Mouse (Mus musculus) liver, postnatal 0 days (tissue): ENCODE measurements at regions not wholly inside any gene's neighbourhood (a gene's known extent, or its start where the extent isn't known, plus 50 kb on each side); places are given as distances from the start of the nearest gene placed in this dataset.

Experiments
- ATAC-seq: fragments of 200-750 bp; cut with Nextera tagmentation; 2 replicates; pipeline ENCODE4 v1.8.0; 2017; ENCODE audit warnings: mild to moderate bottlenecking, moderate library complexity
- DNase-seq: peaks from one replicate; pipeline ENCODE4 v3.0.0-alpha.2; 2016
- H3K27ac ChIP-seq: fragments of 300-500 bp; sonication (generic); 2 replicates; pipeline ENCODE4 v1.5.1; 2014; ENCODE audit warnings: antibody characterized with exemption, moderate library complexity, mild to moderate bottlenecking, low read depth
- H3K27me3 ChIP-seq: fragments of 300-500 bp; sonication (generic); 2 replicates; pipeline ENCODE4 v1.6.1; 2014; ENCODE audit warnings: low read length, control low read depth, mixed read lengths; ENCODE audit not compliant: insufficient read depth
- H3K36me3 ChIP-seq: fragments of 300-500 bp; sonication (generic); replicated peaks from 2 replicates; pipeline ENCODE4 v1.6.1; 2014; ENCODE audit warnings: mild to moderate bottlenecking, control low read depth, low read length, moderate library complexity, mixed read lengths; ENCODE audit not compliant: insufficient read depth
- H3K4me1 ChIP-seq: fragments of 300-500 bp; sonication (generic); 2 replicates; pipeline ENCODE4 v1.6.1; 2014; ENCODE audit warnings: antibody characterized with exemption, mild to moderate bottlenecking, control low read depth; ENCODE audit not compliant: insufficient read depth
- H3K4me2 ChIP-seq: fragments of 300-500 bp; sonication (generic); 2 replicates; pipeline ENCODE4 v1.6.1; 2014; ENCODE audit warnings: low read depth, mild to moderate bottlenecking, low read length, moderate library complexity, mixed read lengths
- H3K4me3 ChIP-seq: fragments of 300-500 bp; sonication (generic); 2 replicates; pipeline ENCODE4 v1.5.1; 2014; ENCODE audit warnings: low read depth, low read length
- H3K9ac ChIP-seq: fragments of 300-500 bp; sonication (generic); replicated peaks from 2 replicates; pipeline ENCODE4 v1.6.1; 2014; ENCODE audit warnings: mild to moderate bottlenecking, moderate library complexity
- H3K9me3 ChIP-seq: fragments of 300-500 bp; sonication (generic); 2 replicates; pipeline ENCODE4 v1.6.1; 2016; ENCODE audit warnings: mild to moderate bottlenecking, control low read depth, low read length, mixed read lengths
- CTCF ChIP-seq: sonication (generic); IDR thresholded peaks from 2 replicates; pipeline ENCODE4 v1.5.1; 2016; ENCODE audit warnings: antibody characterized with exemption, low read depth
- EP300 ChIP-seq: IDR thresholded peaks from 2 replicates; pipeline ENCODE4 v1.6.1; 2016; ENCODE audit warnings: antibody characterized with exemption, low read depth, mild to moderate bottlenecking
- WGBS: fragments of 180-500 bp; shearing (Covaris S2); extraction: QIAGEN DNeasy Blood & Tissue Kit; methylation state at CpG from one replicate; pipeline ENCODE4 v1.1.7; 2014; ENCODE audit not compliant: insufficient replicate concordance; 5-methylcytosine and 5-hydroxymethylcytosine counted together

DNA sequence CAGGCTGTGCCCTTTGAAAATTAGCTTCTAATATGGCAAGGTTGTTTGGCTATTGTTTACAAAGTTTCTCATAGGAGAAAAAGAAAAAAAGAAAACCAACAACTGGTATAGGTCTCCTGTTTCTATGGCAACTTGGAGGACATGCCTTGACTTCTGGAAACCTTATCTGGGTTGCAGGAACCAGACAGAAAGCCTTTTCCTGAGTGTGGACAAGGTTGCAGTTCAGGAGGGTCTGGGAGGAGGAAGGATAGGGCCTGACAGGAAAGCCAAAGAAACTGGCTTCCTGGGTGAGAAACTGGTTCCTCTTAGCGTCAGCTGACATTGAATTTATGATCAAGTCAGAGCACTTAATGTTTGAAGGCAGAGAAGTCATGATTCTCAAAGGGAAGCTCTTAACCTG is 130.5 kb upstream of the Agbl1 start:
- no peaks in the 10 kb centered on the region for H3K4me1 ChIP-seq
- H3K4me3 ChIP-seq, result no peak overlapping the region
- no peaks in the 10 kb centered on the region for H3K36me3 ChIP-seq
- no peaks in the 10 kb centered on the region for H3K27me3 ChIP-seq
- H3K9ac ChIP-seq, result no peak overlapping the region
- no peaks in the 10 kb centered on the region for H3K9me3 ChIP-seq
- 27% methylated on average over 1 of the region's 1 CpGs for WGBS
- H3K27ac ChIP-seq, result no peak overlapping the region
- no peak overlapping the region for H3K4me2 ChIP-seq
- DNase-seq, result no peak
- no peak for ATAC-seq
- TF ChIP-seq EP300, result peak; percentile 31; the same call in 1 of the 2 replicates
- no peak for TF ChIP-seq CTCF

- no peaks in the 10 kb centered on the region for H3K36me3 ChIP-seq
- TF ChIP-seq CTCF (no peak), EP300 (no peak)
- WGBS, result 82% methylated on average over 8 of the region's 8 CpGs
- H3K4me2 ChIP-seq, result no peak overlapping the region
- H3K9me3 ChIP-seq, result no peaks in the 10 kb centered on the region
- no peak overlapping the region for H3K9ac ChIP-seq
- H3K4me1 ChIP-seq, result no peaks in the 10 kb centered on the region
- H3K4me3 ChIP-seq, result no peak overlapping the region
- no peaks in the 10 kb centered on the region for H3K27me3 ChIP-seq
- no peak overlapping the region for H3K27ac ChIP-seq
- DNase-seq (no peak), ATAC-seq (no peak)
Measured at GRCm38 (mm10) chr7:76121242-76121844, 108.3 kb upstream of the Agbl1 start.

DNA sequence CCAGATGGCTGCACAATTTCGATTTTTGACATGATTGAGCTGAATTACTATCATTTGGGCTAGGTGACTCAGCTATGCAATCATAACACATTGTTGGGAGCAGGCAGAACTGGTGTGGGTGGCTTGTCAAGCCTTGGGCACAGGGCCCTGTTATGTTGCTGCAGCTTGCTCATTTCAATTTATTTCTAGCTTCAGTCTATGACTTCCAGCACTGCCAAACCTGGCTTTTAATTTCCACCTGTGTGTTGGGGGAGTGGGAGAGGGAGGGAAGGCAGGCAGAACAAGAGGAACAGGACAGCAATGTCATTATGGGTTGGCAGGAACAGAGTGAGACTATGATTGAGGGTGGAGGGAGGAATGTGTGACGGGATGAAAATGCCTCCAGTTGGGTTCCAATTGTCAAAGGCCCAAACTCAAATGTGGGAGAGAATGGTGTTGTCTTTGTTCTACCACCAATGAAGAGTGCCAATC is 102.0 kb upstream of the Agbl1 start:
- H3K27ac ChIP-seq, result no peak overlapping the region
- H3K9me3 ChIP-seq, result no peaks in the 10 kb centered on the region
- H3K4me2 ChIP-seq, result no peak overlapping the region
- ATAC-seq, result no peak
- no peaks in the 10 kb centered on the region for H3K27me3 ChIP-seq
- no peak for TF ChIP-seq EP300
- no peak for TF ChIP-seq CTCF
- WGBS, result 42% methylated on average over 2 of the region's 2 CpGs
- no peaks in the 10 kb centered on the region for H3K36me3 ChIP-seq
- no peaks in the 10 kb centered on the region for H3K4me1 ChIP-seq
- DNase-seq, result no peak
- H3K9ac ChIP-seq, result no peak overlapping the region
- no peak overlapping the region for H3K4me3 ChIP-seq

- no peak for DNase-seq
- ATAC-seq, result no peak
- 66% methylated on average over 4 of the region's 4 CpGs for WGBS
- TF ChIP-seq EP300 (no peak), CTCF (no peak)
- no peak overlapping the region for H3K27ac ChIP-seq
- no peaks in the 10 kb centered on the region for H3K4me1 ChIP-seq
- no peak overlapping the region for H3K4me2 ChIP-seq
- H3K9ac ChIP-seq, result no peak overlapping the region
- H3K4me3 ChIP-seq, result no peak overlapping the region
- H3K9me3 ChIP-seq, result no peaks in the 10 kb centered on the region
- H3K36me3 ChIP-seq, result no peaks in the 10 kb centered on the region
- no peaks in the 10 kb centered on the region for H3K27me3 ChIP-seq
Measured at GRCm38 (mm10) chr7:76142455-76142854, 87.2 kb upstream of the Agbl1 start.

DNA sequence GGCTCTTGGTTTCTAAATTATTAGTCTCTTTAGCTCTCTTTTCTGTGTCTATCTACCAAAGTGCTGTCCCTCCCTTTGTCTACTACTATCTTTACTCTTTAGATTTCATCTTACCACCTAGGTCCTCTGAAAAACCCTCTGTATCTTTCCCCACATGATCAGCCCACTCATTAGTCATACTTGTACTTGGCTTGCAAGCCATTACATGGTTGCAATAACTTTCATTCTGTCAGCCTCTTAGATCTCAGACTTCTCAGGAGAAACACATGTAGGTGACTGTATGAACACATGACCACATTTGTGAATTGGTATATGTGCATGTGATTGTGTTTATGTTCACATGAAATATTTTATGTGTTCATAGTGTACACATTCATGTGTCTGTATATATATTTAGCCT is 83.3 kb upstream of the Agbl1 start:
- Histone ChIP-seq H3K9ac (no peak overlapping the region), H3K27me3 (no peaks in the 10 kb centered on the region), H3K27ac (no peak overlapping the region), H3K4me1 (no peaks in the 10 kb centered on the region), H3K4me3 (no peak overlapping the region), H3K9me3 (no peaks in the 10 kb centered on the region), H3K4me2 (no peak overlapping the region), H3K36me3 (no peaks in the 10 kb centered on the region)
- DNase-seq, result no peak
- no peak for ATAC-seq
- TF ChIP-seq CTCF (no peak), EP300 (no peak)

- H3K4me3 ChIP-seq, result no peak overlapping the region
- no peaks in the 10 kb centered on the region for H3K9me3 ChIP-seq
- whole genome bisulfite sequencing, result 45% methylated on average over 8 of the region's 8 CpGs
- H3K36me3 ChIP-seq, result no peaks in the 10 kb centered on the region
- no peak overlapping the region for H3K27ac ChIP-seq
- no peak overlapping the region for H3K9ac ChIP-seq
- DNase-seq (no peak), ATAC-seq (no peak)
- TF ChIP-seq CTCF (no peak), EP300 (no peak)
- no peak overlapping the region for H3K4me2 ChIP-seq
- H3K4me1 ChIP-seq, result no peaks in the 10 kb centered on the region
- no peaks in the 10 kb centered on the region for H3K27me3 ChIP-seq
Measured at GRCm38 (mm10) chr7:76156869-76157268, 72.8 kb upstream of the Agbl1 start.

GRCm38 (mm10) chr7:76164191-76164590 is 65.5 kb upstream of the Agbl1 start:
- H3K4me1 ChIP-seq, result no peaks in the 10 kb centered on the region
- H3K4me2 ChIP-seq, result no peak overlapping the region
- DNase-seq, result no peak
- TF ChIP-seq CTCF (no peak), EP300 (no peak)
- H3K27me3 ChIP-seq, result no peaks in the 10 kb centered on the region
- no peak overlapping the region for H3K27ac ChIP-seq
- H3K9me3 ChIP-seq, result no peaks in the 10 kb centered on the region
- 75% methylated on average over 1 of the region's 1 CpGs for WGBS
- H3K36me3 ChIP-seq, result no peaks in the 10 kb centered on the region
- ATAC-seq, result no peak
- H3K4me3 ChIP-seq, result no peak overlapping the region
- no peak overlapping the region for H3K9ac ChIP-seq
